Mouse (Mus musculus) cerebellum, postnatal 14 days (tissue): ENCODE data around the gene Fblim1.
A peak's percentile ranks its signal among the peaks of the same experiment; 100 is the strongest.
"Not testable (repeated sequence)": the region's sequence is repeated elsewhere in the genome, so short reads cannot be mapped to it uniquely, and the experiment has no call there.

ENCODE experiments used
- DNase-seq, 2 experiments: peaks; one replicate each; pipeline ENCODE4 v3.0.0; 2021; ENCODE audit warnings: mixed read lengths in 2 of 2

Gene Fblim1

GRCm38 (mm10) chr4:141598894-141599250, 7.0 kb downstream of the Fblim1 start:
- no peak for DNase-seq

- no peak for DNase-seq
Observed at GRCm38 (mm10) chr4:141598199-141598893, 7.5 kb downstream of the Fblim1 start.

- no peak for DNase-seq
Observed at GRCm38 (mm10) chr4:141596700-141597328, 9.1 kb downstream of the Fblim1 start.

- DNase-seq, result peak in 1 of 2 experiments; percentile 46
Observed at GRCm38 (mm10) chr4:141595605-141596268, 10.2 kb downstream of the Fblim1 start.

GRCm38 (mm10) chr4:141595138-141595537, 10.8 kb downstream of the Fblim1 start:
- DNase-seq, result no peak

GRCm38 (mm10) chr4:141591547-141591946, 14.3 kb downstream of the Fblim1 start:
- DNase-seq, result peak; percentile 40 to 69

- DNase-seq, result no peak
Observed at GRCm38 (mm10) chr4:141583919-141584318, 22.0 kb downstream of the Fblim1 start.

GRCm38 (mm10) chr4:141581051-141581450, 24.8 kb downstream of the Fblim1 start:
- peak in 1 of 2 experiments; percentile 37 for DNase-seq

GRCm38 (mm10) chr4:141578833-141579232, 27.1 kb downstream of the Fblim1 start:
- no peak for DNase-seq

GRCm38 (mm10) chr4:141576877-141577276, 29.0 kb downstream of the Fblim1 start:
- DNase-seq, result no peak

- no peak for DNase-seq
Observed at GRCm38 (mm10) chr4:141576404-141576803, 29.5 kb downstream of the Fblim1 start.

GRCm38 (mm10) chr4:141574789-141575702, 30.9 kb downstream of the Fblim1 start:
- DNase-seq, result peak; percentile 92 to 94

GRCm38 (mm10) chr4:141573359-141573966, 32.4 kb downstream of the Fblim1 start:
- DNase-seq, result no peak

- DNase-seq, result no peak
Observed at GRCm38 (mm10) chr4:141572668-141573358, 33.1 kb downstream of the Fblim1 start.

GRCm38 (mm10) chr4:141571934-141572333, 34.0 kb downstream of the Fblim1 start:
- DNase-seq, result no peak

- DNase-seq, result no peak
Observed at GRCm38 (mm10) chr4:141571337-141571739, 34.6 kb downstream of the Fblim1 start.

- DNase-seq, result no peak
Observed at GRCm38 (mm10) chr4:141570821-141571220, 35.1 kb downstream of the Fblim1 start.

- no peak for DNase-seq
Observed at GRCm38 (mm10) chr4:141570004-141570403, 35.9 kb downstream of the Fblim1 start.

GRCm38 (mm10) chr4:141568966-141569365, 36.9 kb downstream of the Fblim1 start:
- DNase-seq, result no peak

GRCm38 (mm10) chr4:141567174-141567573, 38.7 kb downstream of the Fblim1 start:
- DNase-seq, result not testable (repeated sequence)

GRCm38 (mm10) chr4:141566187-141566586, 39.7 kb downstream of the Fblim1 start:
- no peak for DNase-seq

GRCm38 (mm10) chr4:141565325-141565724, 40.6 kb downstream of the Fblim1 start:
- no peak for DNase-seq
